Mouse (Mus musculus) yolk sac, embryonic 10.5 days (tissue): ENCODE results near the gene Tenm3.

Experiments used
- DNase-seq: peaks from one replicate; pipeline ENCODE4 v3.0.0-alpha.2; 2017; ENCODE audit warnings: low spot score

Gene Tenm3

GRCm38 (mm10) chr8:48322655-48323265, 521.0 kb downstream of the Tenm3 start:
- DNase-seq = no peak

- no peak for DNase-seq
Measured at GRCm38 (mm10) chr8:48322240-48322639, 521.5 kb downstream of the Tenm3 start.

- DNase-seq = no peak
Measured at GRCm38 (mm10) chr8:48319674-48320073, 524.1 kb downstream of the Tenm3 start.

- DNase-seq = no peak
Measured at GRCm38 (mm10) chr8:48317498-48317897, 526.3 kb downstream of the Tenm3 start.

- no peak for DNase-seq
Measured at GRCm38 (mm10) chr8:48315605-48316004, 528.1 kb downstream of the Tenm3 start.

- DNase-seq = no peak
Measured at GRCm38 (mm10) chr8:48313985-48314368, 529.8 kb downstream of the Tenm3 start.

GRCm38 (mm10) chr8:48313210-48313984, 530.4 kb downstream of the Tenm3 start:
- DNase-seq = no peak

- DNase-seq = no peak
Measured at GRCm38 (mm10) chr8:48311706-48312105, 532.0 kb downstream of the Tenm3 start.

GRCm38 (mm10) chr8:48310240-48310849, 533.4 kb downstream of the Tenm3 start:
- no peak for DNase-seq

GRCm38 (mm10) chr8:48309191-48309987, 534.4 kb downstream of the Tenm3 start:
- peak; percentile 27 for DNase-seq

GRCm38 (mm10) chr8:48304224-48304623, 539.5 kb downstream of the Tenm3 start:
- no peak for DNase-seq

GRCm38 (mm10) chr8:48300613-48301037, 543.1 kb downstream of the Tenm3 start:
- no peak for DNase-seq

- no peak for DNase-seq
Measured at GRCm38 (mm10) chr8:48300061-48300460, 543.7 kb downstream of the Tenm3 start.

- DNase-seq = no peak
Measured at GRCm38 (mm10) chr8:48299341-48299740, 544.4 kb downstream of the Tenm3 start.

GRCm38 (mm10) chr8:48296371-48296770, 547.4 kb downstream of the Tenm3 start:
- no peak for DNase-seq

- no peak for DNase-seq
Measured at GRCm38 (mm10) chr8:48295558-48295957, 548.2 kb downstream of the Tenm3 start.

- no peak for DNase-seq
Measured at GRCm38 (mm10) chr8:48293797-48294196, 550.0 kb downstream of the Tenm3 start.

- no peak for DNase-seq
Measured at GRCm38 (mm10) chr8:48285432-48285831, 558.3 kb downstream of the Tenm3 start.

GRCm38 (mm10) chr8:48281855-48282254, 561.9 kb downstream of the Tenm3 start:
- DNase-seq = no peak

GRCm38 (mm10) chr8:48279360-48279759, 564.4 kb downstream of the Tenm3 start:
- DNase-seq = no peak

- DNase-seq = no peak
Measured at GRCm38 (mm10) chr8:48277986-48278635, 565.6 kb downstream of the Tenm3 start.

GRCm38 (mm10) chr8:48275066-48275465, 568.7 kb downstream of the Tenm3 start:
- no peak for DNase-seq
